Mouse (Mus musculus) liver, embryonic 14.5 days (tissue): Measurements from ENCODE around the gene Srcin1. TPM values are rescaled to one million over a fixed set of nuclear protein-coding genes. Genes with fewer than 3 reads are reported as not detected.

Experiments used
- ATAC-seq: fragments of 200-750 bp; cut with Nextera tagmentation; 2 replicates; pipeline ENCODE4 v1.8.0; 2017; ENCODE audit warnings: moderate number of reproducible peaks, mild to moderate bottlenecking, moderate library complexity; ENCODE audit not compliant: insufficient read depth
- DNase-seq, 3 experiments: peaks; one replicate each; pipeline ENCODE4 v3.0.0-alpha.2; 2012 to 2013; ENCODE audit warnings: low read depth in 3 of 3, low spot score in 3 of 3
- H3K27ac ChIP-seq: fragments of 300-500 bp; sonication (generic); 2 replicates; pipeline ENCODE4 v1.5.1; 2014; ENCODE audit warnings: moderate library complexity, mild to moderate bottlenecking, control low read depth, inconsistent platforms
- H3K27me3 ChIP-seq: fragments of 300-500 bp; sonication (generic); 2 replicates; pipeline ENCODE4 v1.6.1; 2014; ENCODE audit warnings: mild to moderate bottlenecking, low read length, moderate library complexity; ENCODE audit not compliant: control insufficient read depth, insufficient read depth
- H3K36me3 ChIP-seq: fragments of 300-500 bp; sonication (generic); replicated peaks from 2 replicates; pipeline ENCODE4 v1.6.1; 2014; ENCODE audit warnings: low read depth; ENCODE audit not compliant: control insufficient read depth, insufficient read depth
- H3K4me1 ChIP-seq, 2 experiments: fragments of 200-500 bp in 1 of 2; fragments of 300-500 bp in 1 of 2; sonication (generic) in 1 of 2; replicated peaks; 2 replicates each; pipeline ENCODE4 v1.6.1; 2012 to 2014; ENCODE audit warnings: antibody characterized with exemption in 1 of 2, inconsistent platforms in 1 of 2, low read length in 1 of 2; ENCODE audit not compliant: control insufficient read depth in 2 of 2, insufficient read depth in 2 of 2
- H3K4me2 ChIP-seq: fragments of 300-500 bp; sonication (generic); 2 replicates; pipeline ENCODE4 v1.6.1; 2014; ENCODE audit warnings: low read depth, mild to moderate bottlenecking, control low read depth, moderate library complexity
- H3K4me3 ChIP-seq, 2 experiments: fragments of 200-500 bp in 1 of 2; fragments of 300-500 bp in 1 of 2; sonication (generic) in 1 of 2; 2 replicates each; pipeline ENCODE4 v1.5.1; 2012 to 2014; ENCODE audit warnings: low read depth in 2 of 2, low read length in 2 of 2, mild to moderate bottlenecking in 2 of 2, control low read depth in 1 of 2, inconsistent platforms in 1 of 2, moderate library complexity in 1 of 2; ENCODE audit not compliant: insufficient read depth in 1 of 2
- H3K9ac ChIP-seq: fragments of 300-500 bp; sonication (generic); replicated peaks from 2 replicates; pipeline ENCODE4 v1.6.1; 2014; ENCODE audit warnings: mild to moderate bottlenecking, control low read depth, moderate library complexity
- H3K9me3 ChIP-seq: fragments of 300-500 bp; sonication (generic); 2 replicates; pipeline ENCODE4 v1.6.1; 2016; ENCODE audit warnings: low read length, mixed read lengths; ENCODE audit not compliant: control insufficient read depth
- CTCF ChIP-seq: IDR thresholded peaks from 2 replicates; pipeline ENCODE4 v1.5.1; 2016; ENCODE audit warnings: antibody characterized with exemption, low read depth, control low read depth
- EP300 ChIP-seq: IDR thresholded peaks from 2 replicates; pipeline ENCODE4 v1.6.1; 2016; ENCODE audit warnings: antibody characterized with exemption, low read depth
- WGBS: fragments of 180-500 bp; shearing (Covaris S2); extraction: QIAGEN DNeasy Blood & Tissue Kit; methylation state at CpG from one replicate; pipeline ENCODE4 v1.1.7; 2014; ENCODE audit not compliant: insufficient replicate concordance; 5-methylcytosine and 5-hydroxymethylcytosine counted together
- polyA plus RNA-seq, 2 experiments: library from polyadenylated mRNA; depleted of rRNA in 1 of 2; stranded (reverse) in 1 of 2; unstranded in 1 of 2; fragments of >200 nt; fragmentation: Nextera tagmentation in 1 of 2; extraction: Ambion mirVana in 1 of 2; gene quantifications; 2 replicates each; pipeline versions ENCODE4 v1.2.1 to v1.2.3; 2012 to 2014

Gene Srcin1
- polyA plus RNA-seq, 2 experiments: 0.04 TPM; not detected in 1

DNA sequence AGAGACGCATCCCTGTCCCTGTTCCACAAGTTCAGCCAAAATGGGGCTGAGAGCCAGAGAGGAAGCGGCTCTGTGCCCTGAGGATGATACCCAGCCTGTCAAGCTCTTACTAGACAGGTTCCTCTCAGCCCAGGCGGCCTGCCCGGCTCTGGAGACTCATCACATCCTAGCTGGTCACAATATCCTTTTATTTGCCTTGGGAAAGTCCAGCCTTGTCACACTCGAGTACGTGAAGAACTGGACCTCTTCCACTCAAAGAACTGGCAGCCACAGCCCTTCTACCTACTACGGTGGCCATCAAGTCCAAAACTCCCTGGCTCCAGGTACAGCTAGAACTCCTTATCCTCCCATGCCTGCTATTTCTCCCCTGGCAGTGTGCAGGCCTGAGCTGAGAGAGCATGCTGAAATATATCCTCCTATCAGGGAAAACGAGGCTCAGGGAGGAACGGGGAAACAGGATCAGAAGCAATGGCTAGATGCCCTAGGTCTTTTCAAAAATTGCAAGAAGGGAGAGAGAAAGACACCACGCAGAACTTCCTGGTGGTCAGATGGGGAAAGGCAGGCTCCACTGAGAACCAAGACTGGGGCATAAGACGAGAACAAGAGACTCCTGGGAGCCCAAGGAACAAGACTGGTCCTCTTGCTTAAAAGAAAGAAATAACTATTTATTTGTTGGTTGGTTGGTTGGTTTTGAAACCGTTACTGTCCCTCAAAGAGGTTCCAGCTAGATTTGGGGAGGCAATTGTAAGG lies 27.9 kb downstream of the Srcin1 start:
- Histone ChIP-seq H3K9ac (no peak overlapping the region), H3K4me2 (no peak overlapping the region), H3K4me1 (no peaks in the 10 kb centered on the region), H3K27ac (no peak overlapping the region), H3K36me3 (no peaks in the 10 kb centered on the region), H3K4me3 (no peak overlapping the region), H3K27me3 (peaks cover 74% of the 10 kb centered on the region), H3K9me3 (no peaks in the 10 kb centered on the region)
- WGBS: 34% methylated on average over 12 of the region's 12 CpGs
- DNase-seq (no peak), ATAC-seq (no peak)
- TF ChIP-seq EP300: no peak
- no peak for TF ChIP-seq CTCF

DNA sequence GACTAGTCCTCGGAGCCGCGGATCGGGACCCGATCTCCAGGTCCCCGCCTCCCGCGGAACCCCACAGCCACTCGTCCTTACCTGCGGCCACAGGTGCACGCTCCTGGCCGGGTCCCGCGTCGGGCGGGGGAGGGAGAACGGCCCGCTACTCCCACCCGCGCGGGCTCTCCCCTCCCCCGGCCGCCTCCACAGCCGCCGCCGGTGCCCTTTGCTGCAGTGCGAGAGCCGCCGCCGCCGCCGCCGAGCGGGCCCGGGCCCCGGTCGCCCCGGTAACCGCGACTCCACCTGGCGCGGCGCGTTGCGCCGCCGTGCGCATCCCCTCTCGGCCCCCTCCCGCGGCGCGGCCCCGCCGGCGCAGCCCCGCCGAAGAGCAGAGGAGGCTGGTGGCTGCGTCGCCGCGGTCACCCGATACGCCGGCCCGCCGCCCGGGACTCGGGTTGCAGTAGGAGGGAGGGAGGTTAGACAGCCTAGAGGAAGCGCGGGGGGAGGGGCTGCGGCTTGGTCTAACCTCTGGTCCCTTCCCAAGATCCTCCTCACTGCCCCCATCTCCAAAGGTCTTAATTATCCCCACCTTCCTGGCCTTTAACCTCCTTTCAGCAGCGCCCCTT lies 29.1 kb downstream of the Srcin1 start:
- peaks cover 70% of the 10 kb centered on the region for H3K27me3 ChIP-seq
- H3K9me3 ChIP-seq: no peaks in the 10 kb centered on the region
- WGBS: under 1% methylated on average over 63 of the region's 73 CpGs
- no peak overlapping the region for H3K27ac ChIP-seq
- H3K4me2 ChIP-seq: peak overlapping the region; percentile 57
- H3K4me1 ChIP-seq: no peaks in the 10 kb centered on the region
- H3K4me3 ChIP-seq: peak overlapping the region; percentile 7 to 39; a peak in 3 of 4 replicates
- no peaks in the 10 kb centered on the region for H3K36me3 ChIP-seq
- no peak overlapping the region for H3K9ac ChIP-seq
- DNase-seq (no peak), ATAC-seq (no peak)
- TF ChIP-seq CTCF (no peak), EP300 (no peak)

DNA sequence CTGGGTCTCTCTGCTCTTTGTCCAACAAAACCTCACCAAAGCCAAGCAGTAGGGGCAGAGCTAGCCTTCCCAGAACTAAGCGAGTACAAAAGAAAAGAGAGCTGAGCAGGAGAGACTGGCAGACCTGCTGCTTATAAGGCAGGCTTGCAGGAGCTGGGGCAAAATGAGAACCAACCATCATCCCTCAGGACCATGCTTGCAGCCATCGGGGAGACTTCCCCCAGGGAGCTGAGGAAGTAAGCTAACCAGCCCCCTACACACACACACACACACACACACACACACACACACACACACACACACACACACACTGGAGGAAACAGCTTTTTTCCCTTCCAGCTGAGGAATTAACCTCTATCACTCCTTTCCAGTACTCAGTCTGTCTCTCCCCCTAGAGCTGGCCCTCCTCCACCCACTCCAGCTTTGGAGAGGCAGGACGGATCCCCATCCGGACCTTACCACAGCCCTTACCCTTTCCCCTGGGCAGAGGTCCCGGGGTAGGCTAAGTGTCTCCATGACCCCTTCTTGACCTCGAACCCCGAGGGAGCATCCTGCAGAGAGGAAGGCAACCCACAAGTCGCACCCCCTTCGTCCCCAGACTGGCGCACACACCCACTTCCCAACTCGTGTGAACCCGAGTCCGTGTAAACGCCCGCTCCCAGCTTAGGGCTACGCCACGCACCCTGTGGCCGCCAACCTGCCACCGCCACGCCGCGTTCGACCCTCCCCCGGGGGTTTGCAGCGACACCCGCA lies 30.0 kb downstream of the Srcin1 start:
- ATAC-seq (no peak), DNase-seq (no peak)
- Histone ChIP-seq H3K27ac (no peak overlapping the region), H3K4me1 (no peaks in the 10 kb centered on the region), H3K9me3 (no peaks in the 10 kb centered on the region), H3K4me3 (peak overlapping the region in 1 of 2 experiments; percentile 39; a peak in 1 of 4 replicates), H3K9ac (no peak overlapping the region), H3K27me3 (peaks cover 61% of the 10 kb centered on the region), H3K36me3 (no peaks in the 10 kb centered on the region), H3K4me2 (peak overlapping the region; percentile 57)
- 3% methylated on average over 26 of the region's 26 CpGs for WGBS
- no peak for TF ChIP-seq EP300

DNA sequence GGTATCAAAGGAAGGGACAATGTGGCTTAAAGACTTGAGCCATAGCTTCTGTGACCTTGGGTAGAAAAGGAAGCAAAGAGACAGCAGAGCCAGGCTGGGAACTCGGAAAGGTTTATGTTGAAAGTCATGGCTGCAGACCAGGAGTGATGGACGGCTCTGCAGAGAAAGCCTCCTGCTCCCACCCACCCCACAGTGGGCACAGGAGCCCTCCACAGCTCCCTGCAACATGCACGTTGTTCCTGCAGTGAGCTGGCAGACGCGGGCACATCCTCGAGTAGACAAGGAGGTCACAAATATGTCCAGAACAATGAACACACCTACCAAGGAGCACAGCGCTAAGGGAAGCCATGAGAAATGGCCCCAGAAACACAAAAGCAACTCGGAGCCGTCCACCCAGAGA lies 32.1 kb downstream of the Srcin1 start:
- H3K27me3 ChIP-seq: peaks cover 43% of the 10 kb centered on the region
- H3K9me3 ChIP-seq: no peaks in the 10 kb centered on the region
- H3K36me3 ChIP-seq: no peaks in the 10 kb centered on the region
- no peak for TF ChIP-seq CTCF
- no peak for TF ChIP-seq EP300
- no peak for DNase-seq
- no peak for ATAC-seq
- no peak overlapping the region for H3K27ac ChIP-seq
- no peak overlapping the region for H3K4me2 ChIP-seq
- no peak overlapping the region for H3K9ac ChIP-seq
- no peak overlapping the region for H3K4me3 ChIP-seq
- no peaks in the 10 kb centered on the region for H3K4me1 ChIP-seq
- 63% methylated on average over 9 of the region's 9 CpGs for WGBS

DNA sequence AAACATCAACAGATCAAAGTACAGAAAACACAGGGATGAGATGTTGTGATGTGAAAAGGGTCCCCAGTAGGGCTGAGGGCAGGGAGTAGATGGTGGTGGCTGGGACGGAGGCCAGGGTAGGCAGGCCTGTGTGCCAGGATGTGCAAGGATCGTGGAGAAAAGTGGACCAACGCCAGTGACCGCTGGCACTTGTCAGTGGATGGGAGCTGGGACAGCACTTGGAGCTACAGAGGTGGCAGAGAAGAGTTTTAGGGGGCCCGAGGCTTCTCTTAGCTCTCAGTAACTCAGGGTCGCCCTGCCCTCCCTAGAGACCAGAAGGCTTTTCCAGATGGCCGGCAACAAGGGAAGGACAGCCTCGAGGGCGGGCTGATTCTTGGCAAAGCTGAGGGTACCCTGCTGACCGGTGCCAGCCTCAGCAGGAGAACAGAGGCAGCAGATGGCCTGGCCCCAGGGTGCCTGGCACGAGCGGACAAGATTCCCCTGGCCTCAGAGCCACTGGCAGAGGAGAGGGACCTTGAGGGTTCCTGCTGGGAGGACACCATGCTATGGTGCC lies 32.7 kb downstream of the Srcin1 start:
- Histone ChIP-seq H3K27ac (no peak overlapping the region), H3K4me1 (no peaks in the 10 kb centered on the region), H3K4me3 (no peak overlapping the region), H3K4me2 (no peak overlapping the region), H3K36me3 (no peaks in the 10 kb centered on the region), H3K27me3 (peaks cover 41% of the 10 kb centered on the region), H3K9ac (no peak overlapping the region), H3K9me3 (no peaks in the 10 kb centered on the region)
- TF ChIP-seq CTCF: no peak
- no peak for TF ChIP-seq EP300
- DNase-seq (no peak), ATAC-seq (no peak)
- WGBS: 55% methylated on average over 12 of the region's 12 CpGs
